Mouse (Mus musculus) erythroblast, adult 5-6 weeks (primary cell): ENCODE results near the gene AL732309.1. TPM values are rescaled to one million over a fixed set of nuclear protein-coding genes. Genes with fewer than 3 reads are reported as not detected.
A peak's percentile ranks its signal among the peaks of the same experiment; 100 is the strongest.
"Not testable (repeated sequence)": the region's sequence is repeated elsewhere in the genome, so short reads cannot be mapped to it uniquely, and the experiment has no call there.

Source experiments
- ATAC-seq: replicated peaks from 2 replicates; pipeline ENCODE4 v1.8.0; 2016; ENCODE audit warnings: moderate number of reproducible peaks, mild to moderate bottlenecking, moderate TSS enrichment, inconsistent platforms; ENCODE audit not compliant: poor library complexity, low FRiP score, severe bottlenecking
- total RNA-seq, 2 experiments: library from RNA; stranded (forward) in 1 of 2; stranded (reverse) in 1 of 2; fragments of 150-400 nt in 1 of 2; fragments of 200-764, 138-1000 nt in 1 of 2; gene quantifications; 2 replicates each; pipeline versions ENCODE4 v1.2.3 to v1.2.4; 2015 to 2017; ENCODE audit warnings: low replicate concordance in 2 of 2

Gene AL732309.1
- total RNA-seq, 2 experiments from 2014 or later: 1.6 to 3.3 TPM

GRCm38 (mm10) chr2:25271827-25272511 is 25.3 kb upstream of the AL732309.1 start, which contains the start of the genes Ssna1 and Anapc2:
TSS of gene Ssna1 (minus strand) at chr2:25272438.
TSS of gene Anapc2 (plus strand) at chr2:25272478.
- ATAC-seq: peak; percentile 89

DNA sequence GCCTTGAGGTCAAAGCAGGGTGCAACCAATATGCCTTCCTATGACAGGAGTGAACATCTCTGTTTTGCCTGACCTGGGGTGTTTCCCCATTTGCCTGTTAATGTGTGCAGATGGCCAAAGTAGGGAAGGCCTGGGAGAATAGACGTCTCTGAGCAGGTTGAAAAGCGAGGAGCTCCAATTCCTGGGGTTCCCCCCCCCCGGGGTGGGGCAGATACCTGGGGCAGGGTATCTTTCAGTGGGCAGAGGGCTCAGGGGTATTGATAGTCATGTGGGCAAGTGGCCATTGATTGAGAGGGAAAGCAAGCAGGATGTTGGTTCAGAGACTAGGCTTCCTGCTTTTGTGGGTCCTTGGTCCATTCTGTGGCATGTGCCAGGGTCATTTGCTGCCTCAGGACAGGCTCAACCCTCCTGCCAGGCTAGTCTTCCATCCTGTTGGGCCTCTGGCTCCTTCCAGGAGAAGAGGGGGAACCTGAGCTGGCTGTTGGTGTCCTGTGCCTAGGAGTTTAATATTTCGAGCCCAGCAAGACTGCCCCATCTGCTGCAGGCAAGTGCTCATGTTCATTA is 21.2 kb upstream of the AL732309.1 start:
- no peak for ATAC-seq

DNA sequence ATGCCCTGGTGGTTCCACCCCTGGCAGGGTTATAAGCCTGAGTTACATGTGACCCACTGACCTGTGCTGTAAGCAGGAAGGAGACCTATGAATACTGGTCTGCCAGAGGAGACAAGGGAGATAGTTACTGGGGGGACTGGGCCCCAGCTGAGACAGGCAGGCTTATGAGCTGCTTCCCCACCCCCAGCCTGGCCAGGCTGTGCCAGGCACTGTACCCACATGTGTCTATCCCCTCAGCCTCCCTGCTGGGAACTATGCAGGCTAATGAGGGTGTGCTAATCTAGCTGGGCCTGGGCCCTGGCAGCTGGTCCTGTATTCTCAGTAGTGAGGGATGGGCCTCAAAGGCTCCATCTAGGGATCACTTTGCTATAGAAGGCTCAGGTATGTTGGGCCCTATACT is 20.6 kb upstream of the AL732309.1 start:
- ATAC-seq: no peak

DNA sequence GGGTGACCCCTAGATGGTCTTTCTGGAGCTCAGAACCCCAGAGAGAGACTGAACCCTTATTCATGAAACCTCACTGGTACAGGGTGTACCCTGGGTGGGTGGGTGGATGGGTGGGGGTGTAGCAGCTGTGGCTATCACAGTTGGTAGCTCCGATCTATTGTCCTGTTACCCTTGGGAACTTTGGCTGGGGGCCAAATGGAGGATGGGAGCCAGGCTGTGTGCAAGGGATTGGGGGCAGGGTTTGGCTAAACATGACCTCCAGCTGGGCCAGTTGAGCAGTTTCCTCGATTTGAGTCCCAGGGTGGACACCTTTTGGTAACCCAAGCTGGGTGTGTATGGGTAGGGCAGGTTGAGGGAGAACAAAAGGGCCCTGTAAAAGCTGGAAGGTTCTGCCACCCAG is 20.1 kb upstream of the AL732309.1 start:
- no peak for ATAC-seq

GRCm38 (mm10) chr2:25265897-25266656 is 19.4 kb upstream of the AL732309.1 start:
- ATAC-seq: no peak

GRCm38 (mm10) chr2:25264851-25265250 is 18.2 kb upstream of the AL732309.1 start:
- no peak for ATAC-seq

DNA sequence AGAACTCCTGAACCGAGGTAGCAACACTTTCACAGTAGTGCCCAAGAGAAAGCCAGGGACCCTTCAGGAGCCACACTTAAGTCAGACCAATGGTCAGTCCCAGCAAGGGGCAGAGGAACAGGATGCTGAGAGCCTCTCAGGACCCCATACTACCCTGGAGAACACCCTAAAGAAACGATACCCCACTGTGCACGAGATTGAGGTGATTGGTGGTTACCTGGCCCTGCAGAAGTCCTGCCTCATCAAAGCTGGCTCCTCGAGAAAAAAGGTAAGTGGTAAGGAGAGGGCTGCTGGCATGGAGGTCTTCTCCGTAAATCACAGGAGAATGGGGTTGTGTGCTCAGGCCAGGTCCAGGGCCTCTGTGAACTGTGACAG is 17.6 kb upstream of the AL732309.1 start:
- no peak for ATAC-seq

- no peak for ATAC-seq
These were observed 17.1 kb upstream of the AL732309.1 start for GRCm38 (mm10) chr2:25263623-25264285.

DNA sequence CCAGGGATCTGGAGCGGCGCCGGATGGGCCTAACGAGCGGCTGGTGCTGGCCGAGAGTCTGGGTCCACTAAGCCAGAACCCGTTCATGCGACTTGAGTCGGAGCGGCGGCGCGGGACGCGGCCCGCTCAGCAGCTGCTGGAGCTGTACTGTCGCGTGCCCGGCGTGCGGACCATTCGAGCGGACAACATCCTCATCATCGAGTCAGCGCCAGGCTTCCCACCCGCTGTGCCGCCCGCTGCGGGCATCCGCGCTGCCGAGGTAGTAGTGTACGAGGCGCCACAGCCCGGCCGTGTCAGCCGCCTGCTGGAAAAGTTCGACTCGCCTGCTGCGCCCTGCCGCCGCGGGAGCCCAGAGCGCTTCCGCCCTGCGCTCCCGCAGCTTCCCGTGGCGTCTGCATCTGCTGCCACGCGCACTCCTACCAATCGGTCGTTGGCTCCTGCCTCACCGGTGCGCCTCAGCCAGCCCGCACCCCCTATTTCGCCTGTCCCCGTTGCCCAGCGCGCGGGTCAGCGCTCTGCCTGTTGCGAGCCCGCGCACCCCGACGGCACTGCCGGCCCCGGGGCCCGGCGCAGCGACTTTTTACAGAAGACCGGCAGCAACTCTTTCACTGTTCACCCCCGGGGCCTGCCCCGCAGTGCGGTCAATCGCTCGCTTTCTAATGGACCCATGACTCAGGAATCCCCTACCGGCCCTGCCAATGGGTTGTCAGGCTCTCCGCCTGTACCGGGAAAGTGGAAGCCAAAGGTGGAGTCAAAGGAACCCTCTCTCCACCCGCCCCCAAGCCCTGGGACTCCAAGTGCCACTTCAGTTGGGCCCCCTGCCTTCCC is 16.3 kb upstream of the AL732309.1 start:
- no peak; the same call in 1 of the 2 replicates for ATAC-seq

DNA sequence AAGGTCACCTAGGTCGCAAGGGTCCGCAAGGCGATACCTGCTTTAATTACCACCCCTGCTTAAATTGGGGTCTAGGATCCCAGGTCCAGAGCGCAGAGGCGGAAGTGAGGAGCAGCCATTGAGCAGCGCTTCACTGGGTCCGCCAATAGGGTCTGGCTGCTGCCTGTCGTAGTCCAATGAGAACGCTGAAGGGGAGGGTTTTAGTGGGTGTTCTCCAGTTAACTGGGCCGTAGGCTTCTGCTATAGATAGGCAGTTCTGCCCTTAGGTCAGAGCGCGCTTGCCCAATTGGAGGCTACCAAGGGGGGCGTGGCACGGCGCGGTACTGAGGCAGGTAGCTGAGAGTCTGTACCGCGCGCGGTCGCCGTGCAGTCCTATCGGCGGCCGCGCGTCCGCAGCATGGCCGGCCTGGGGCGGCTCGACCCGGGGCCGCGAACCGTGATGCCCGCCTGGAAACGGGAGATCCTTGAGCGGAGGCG is 15.7 kb upstream of the AL732309.1 start, which contains the start of gene Tprn:
Gene Tprn (plus strand): TSS at position 328 of the 477 bp plus-strand sequence.
- peak; percentile 96 for ATAC-seq

DNA sequence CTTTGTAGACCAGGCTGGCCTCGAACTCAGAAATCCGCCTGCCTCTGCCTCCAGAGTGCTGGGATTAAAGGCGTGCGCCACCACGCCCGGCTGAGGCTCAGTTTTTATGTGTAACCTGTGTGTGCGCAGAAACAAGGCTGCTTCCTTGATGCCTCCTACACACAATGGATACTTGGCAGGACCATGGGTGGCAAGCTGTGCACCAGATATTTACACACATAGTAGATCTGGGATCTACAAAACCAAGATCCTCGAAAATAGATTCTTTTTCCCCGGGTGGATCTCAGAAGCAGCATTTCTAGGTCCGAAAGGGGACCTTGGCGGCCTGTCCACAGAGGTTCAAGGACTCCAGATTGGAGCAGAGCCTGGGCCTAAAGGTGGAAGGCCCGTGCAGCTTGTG is 15.2 kb upstream of the AL732309.1 start:
- ATAC-seq: peak; percentile 12

- no peak for ATAC-seq
These were observed 12.2 kb upstream of the AL732309.1 start for GRCm38 (mm10) chr2:25258887-25259286.

DNA sequence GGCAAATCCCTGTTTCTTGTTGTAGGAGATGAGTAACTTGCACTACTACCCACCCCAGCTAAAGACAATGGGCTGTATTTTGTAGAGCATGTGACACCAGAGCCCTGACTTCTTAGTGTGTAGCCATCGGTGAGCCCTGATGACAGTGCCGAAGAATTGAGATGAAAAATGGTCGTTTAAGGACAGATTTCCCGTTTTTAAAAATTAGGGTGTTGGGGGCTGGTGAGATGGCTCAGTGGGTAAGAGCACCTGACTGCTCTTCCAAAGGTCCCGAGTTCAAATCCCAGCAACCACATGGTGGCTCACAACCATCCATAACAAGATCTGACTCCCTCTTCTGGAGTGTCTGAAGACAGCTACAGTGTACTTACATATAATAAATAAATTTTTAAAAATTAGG is 10.6 kb upstream of the AL732309.1 start:
- not testable (repeated sequence) for ATAC-seq

GRCm38 (mm10) chr2:25256443-25257109 is 9.9 kb upstream of the AL732309.1 start:
- ATAC-seq: not testable (repeated sequence)

DNA sequence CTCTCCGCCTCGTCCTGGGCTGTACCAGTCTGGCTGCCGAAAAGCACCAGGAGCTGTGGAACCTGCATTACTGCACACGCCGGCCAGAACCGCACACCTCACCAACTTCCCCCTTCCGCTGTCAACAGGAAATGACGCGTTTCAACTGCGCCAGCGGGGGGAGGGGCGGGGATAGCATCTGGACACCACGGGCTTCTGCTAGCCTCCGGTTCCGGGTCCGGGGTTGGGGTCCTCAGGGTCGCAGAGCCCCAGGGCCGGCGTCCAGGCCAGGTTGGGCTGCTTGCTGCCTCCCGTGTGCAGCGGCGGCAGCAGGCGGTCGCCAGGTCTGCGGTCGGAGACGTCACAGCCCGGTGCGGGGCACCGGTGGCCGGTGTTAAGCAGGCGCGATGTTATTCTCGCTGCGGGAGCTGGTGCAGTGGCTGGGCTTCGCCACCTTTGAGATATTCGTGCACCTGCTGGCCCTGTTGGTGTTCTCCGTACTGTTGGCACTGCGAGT is 8.7 kb upstream of the AL732309.1 start, which contains the start of gene Tmem203:
Gene Tmem203 (plus strand): TSS at position 156 of the 496 bp plus-strand sequence.
- peak; percentile 91 for ATAC-seq

DNA sequence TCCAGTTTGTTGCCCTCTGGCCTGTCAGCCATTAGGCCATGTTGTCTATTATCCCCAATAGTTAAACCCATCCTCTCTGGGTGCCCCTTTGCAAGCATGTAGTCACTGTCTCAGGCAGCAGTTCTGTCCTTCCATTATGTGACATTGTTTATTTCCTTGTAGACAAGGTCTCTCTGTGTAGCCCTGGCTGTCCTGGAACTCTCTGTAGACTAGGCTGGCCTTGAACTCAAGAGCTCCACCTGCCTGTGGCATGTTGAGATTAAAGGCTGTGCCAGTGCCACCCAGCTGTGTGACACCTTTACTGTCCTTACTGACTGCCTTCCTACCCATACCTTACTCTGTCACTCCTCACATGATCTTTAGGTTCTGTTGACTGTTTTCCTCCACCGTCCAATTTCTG is 5.7 kb upstream of the AL732309.1 start:
- ATAC-seq: no peak

DNA sequence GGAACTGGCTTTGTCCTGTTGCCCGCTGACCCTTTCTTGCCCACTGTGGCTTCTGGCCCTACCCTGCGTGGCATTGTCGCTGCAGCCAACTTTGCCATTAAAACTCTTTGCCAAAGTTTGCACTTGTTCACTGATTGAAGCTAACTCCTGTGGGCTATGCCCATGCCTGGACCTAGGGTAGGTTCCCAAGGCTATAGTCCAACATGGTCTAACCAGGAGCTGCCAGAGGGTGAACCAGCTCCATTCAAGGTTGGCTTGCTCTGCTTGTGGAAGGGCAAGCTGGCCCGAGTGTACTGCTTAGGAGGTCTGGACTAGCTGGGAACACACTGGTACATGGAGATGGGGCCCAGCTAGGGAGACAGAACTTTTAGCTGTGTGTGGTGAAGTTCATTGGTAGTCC is 2.5 kb downstream of the AL732309.1 start:
- ATAC-seq: no peak

GRCm38 (mm10) chr2:25243342-25243741 is 3.3 kb downstream of the AL732309.1 start:
- no peak for ATAC-seq
